Mouse (Mus musculus) embryonic facial prominence, embryonic 13.5 days (tissue): Measurements from ENCODE around the gene Dcaf6. TPM values are rescaled to one million over a fixed set of nuclear protein-coding genes. Genes with fewer than 3 reads are reported as not detected.

Experiments
- ATAC-seq: fragments of 200-750 bp; cut with Nextera tagmentation; 2 replicates; pipeline ENCODE4 v1.8.0; 2017; ENCODE audit warnings: low read depth; ENCODE audit not compliant: insufficient number of reproducible peaks, insufficient read depth, low FRiP score, low TSS enrichment
- H3K27ac ChIP-seq: fragments of 300-500 bp; sonication (generic); 2 replicates; pipeline ENCODE4 v1.5.1; 2015; ENCODE audit warnings: moderate library complexity, mild to moderate bottlenecking, inconsistent platforms
- H3K27me3 ChIP-seq: fragments of 300-500 bp; sonication (generic); 2 replicates; pipeline ENCODE4 v1.6.1; 2015; ENCODE audit warnings: mild to moderate bottlenecking, inconsistent platforms
- H3K36me3 ChIP-seq: fragments of 300-500 bp; sonication (generic); 2 replicates; pipeline ENCODE4 v1.6.1; 2015; ENCODE audit warnings: mild to moderate bottlenecking, inconsistent platforms
- H3K4me1 ChIP-seq: fragments of 300-500 bp; sonication (generic); 2 replicates; pipeline ENCODE4 v1.6.1; 2015; ENCODE audit warnings: inconsistent platforms
- H3K4me2 ChIP-seq: fragments of 300-500 bp; sonication (generic); 2 replicates; pipeline ENCODE4 v1.6.1; 2015; ENCODE audit warnings: moderate library complexity, mild to moderate bottlenecking, inconsistent platforms
- H3K4me3 ChIP-seq: fragments of 300-500 bp; sonication (generic); 2 replicates; pipeline ENCODE4 v1.5.1; 2015; ENCODE audit warnings: mild to moderate bottlenecking, inconsistent platforms
- H3K9ac ChIP-seq: fragments of 300-500 bp; sonication (generic); 2 replicates; pipeline ENCODE4 v1.6.1; 2015; ENCODE audit warnings: mild to moderate bottlenecking, inconsistent platforms
- H3K9me3 ChIP-seq: fragments of 300-500 bp; sonication (generic); 2 replicates; pipeline ENCODE4 v1.6.1; 2016; ENCODE audit warnings: inconsistent platforms
- WGBS: fragments of 180-500 bp; shearing (Covaris S2); methylation state at CpG from one replicate; pipeline ENCODE4 v1.1.7; 2015; ENCODE audit warnings: mixed read lengths; 5-methylcytosine and 5-hydroxymethylcytosine counted together
- polyA plus RNA-seq: library from polyadenylated mRNA; unstranded; fragments of >200 nt; fragmentation: Nextera tagmentation; extraction: Ambion mirVana; gene quantifications from 2 replicates; pipeline ENCODE4 v1.2.1, GENCODE M21; 2015

The Dcaf6 gene
- 13.5 and 13.8 TPM in 2 replicates for polyA plus RNA-seq

DNA sequence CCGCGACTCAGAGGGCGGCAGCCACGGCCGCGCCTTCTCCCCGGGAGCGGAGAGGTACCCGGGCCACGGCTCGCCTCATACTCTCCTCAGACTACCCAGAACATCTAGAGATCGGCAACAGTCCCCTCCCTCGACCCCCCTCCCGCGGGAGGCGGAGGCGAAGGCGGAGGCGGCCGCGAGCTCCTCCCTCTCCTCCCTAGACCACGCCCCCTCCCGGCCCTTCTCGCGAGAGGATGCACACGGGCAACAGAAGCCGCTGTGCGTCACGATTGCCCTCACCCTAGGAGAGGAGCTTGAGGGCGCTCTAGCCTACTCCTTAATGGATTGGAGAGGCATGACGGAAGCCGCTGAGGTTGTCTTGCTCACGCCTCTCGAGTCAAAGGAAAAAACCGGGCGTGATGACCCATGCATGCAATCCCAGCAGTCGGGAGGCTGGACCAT, at the start of gene Dcaf6, which contains the start of gene Mpc2:
Gene Dcaf6 (minus strand): TSS at position 116 of the 441 bp plus-strand sequence.
Gene Mpc2 (plus strand): TSS at position 278 of the 441 bp plus-strand sequence.
- no peaks in the 10 kb centered on the region for H3K9me3 ChIP-seq
- H3K4me2 ChIP-seq: peak within 1 kb of the TSS; percentile 63
- no peaks in the 10 kb centered on the region for H3K36me3 ChIP-seq
- H3K27ac ChIP-seq: peak within 1 kb of the TSS; percentile 92
- H3K9ac ChIP-seq: peak within 1 kb of the TSS; percentile 86
- WGBS: 0% methylated on average over 32 of the region's 37 CpGs
- H3K4me1 ChIP-seq: peaks cover 13% of the 10 kb centered on the region
- no peaks in the 10 kb centered on the region for H3K27me3 ChIP-seq
- peak within 1 kb of the TSS; percentile 94 for H3K4me3 ChIP-seq
- peak; percentile 93 for ATAC-seq

DNA sequence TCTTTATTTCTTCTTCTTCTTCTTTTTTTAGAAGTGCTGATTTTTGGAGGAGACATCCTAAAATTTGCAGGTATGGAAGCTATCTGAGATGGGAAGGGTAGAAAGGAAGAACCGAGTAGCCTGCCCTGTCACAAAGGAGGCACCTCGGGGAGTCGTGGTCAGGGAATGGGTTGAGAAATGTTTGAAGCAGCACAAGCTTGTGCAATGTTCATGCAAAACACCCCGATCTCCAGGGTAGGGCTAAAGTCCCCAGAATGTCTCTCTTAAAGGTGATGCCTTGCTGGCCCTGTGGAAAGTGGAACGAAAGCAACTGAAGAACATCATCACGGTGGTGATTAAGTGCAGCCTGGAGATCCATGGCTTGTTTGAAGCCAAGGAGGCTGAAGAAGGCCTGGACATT, 46.0 kb upstream of the Dcaf6 start:
- H3K9me3 ChIP-seq: no peaks in the 10 kb centered on the region
- no peaks in the 10 kb centered on the region for H3K36me3 ChIP-seq
- H3K4me3 ChIP-seq: no peak overlapping the region
- no peak overlapping the region for H3K9ac ChIP-seq
- no peak for ATAC-seq
- H3K4me2 ChIP-seq: no peak overlapping the region
- H3K27ac ChIP-seq: no peak overlapping the region
- WGBS: 86% methylated on average over 6 of the region's 6 CpGs
- no peaks in the 10 kb centered on the region for H3K27me3 ChIP-seq
- no peaks in the 10 kb centered on the region for H3K4me1 ChIP-seq

DNA sequence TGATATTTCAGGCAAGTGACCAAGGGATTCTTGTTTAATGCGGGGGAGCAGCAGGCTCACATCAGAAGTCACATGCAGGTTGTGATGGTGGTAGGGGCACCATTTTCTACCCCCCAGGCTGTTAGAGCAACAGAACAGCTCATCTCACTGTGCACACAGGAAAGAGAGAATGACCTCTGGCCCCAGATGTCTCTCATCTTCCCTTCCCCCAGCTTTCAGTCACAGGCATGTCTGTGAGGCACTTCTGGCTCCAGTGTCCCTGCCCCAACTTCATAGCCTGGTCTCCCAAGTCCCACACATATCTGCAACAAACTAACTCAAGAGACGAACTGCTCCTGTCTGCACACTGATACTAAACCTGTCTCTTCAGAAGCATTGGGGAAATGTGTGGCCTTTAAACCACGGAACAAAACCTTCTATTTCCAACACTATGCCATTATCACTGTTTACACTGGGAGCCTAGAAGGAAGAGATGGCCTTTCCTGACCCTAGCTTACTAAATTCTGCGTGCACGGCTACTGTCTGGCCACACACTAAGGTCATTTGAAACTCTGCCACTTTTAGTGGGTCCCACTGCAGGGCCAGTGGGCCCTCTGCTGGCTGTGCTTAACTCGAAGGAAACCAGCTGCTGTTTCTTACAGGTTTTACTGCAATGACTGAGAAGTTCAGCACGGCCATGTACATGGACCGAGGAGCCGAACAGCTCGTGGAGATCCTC, 43.2 kb upstream of the Dcaf6 start:
- no peaks in the 10 kb centered on the region for H3K27me3 ChIP-seq
- H3K9ac ChIP-seq: no peak overlapping the region
- H3K27ac ChIP-seq: no peak overlapping the region
- H3K4me2 ChIP-seq: no peak overlapping the region
- no peaks in the 10 kb centered on the region for H3K36me3 ChIP-seq
- WGBS: 43% methylated on average over 10 of the region's 10 CpGs
- H3K9me3 ChIP-seq: no peaks in the 10 kb centered on the region
- H3K4me3 ChIP-seq: no peak overlapping the region
- ATAC-seq: no peak
- H3K4me1 ChIP-seq: 0 out of 2 replicates have a peak, but pooled peaks cover under 1% of the 10 kb centered on the region

DNA sequence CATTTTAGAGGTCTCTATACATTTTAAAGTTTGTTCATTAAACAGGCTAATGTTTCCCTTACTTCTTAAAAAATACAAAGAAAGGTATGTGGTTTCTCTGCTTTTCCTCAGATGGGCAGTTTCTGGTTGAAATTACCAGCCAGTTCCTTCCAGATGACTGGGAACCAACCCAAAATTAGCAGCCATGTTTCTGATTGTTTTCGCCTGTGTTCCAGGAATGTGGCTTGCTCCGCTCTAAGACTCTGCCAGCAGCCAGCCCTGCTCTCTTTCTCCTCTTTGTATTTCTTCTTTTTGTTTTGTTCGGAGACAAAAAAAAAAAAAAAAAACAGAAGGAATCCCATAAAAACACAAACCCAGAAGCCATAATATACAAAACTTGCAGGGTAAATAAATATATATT, 38.6 kb upstream of the Dcaf6 start:
- H3K9me3 ChIP-seq: no peaks in the 10 kb centered on the region
- H3K27me3 ChIP-seq: no peaks in the 10 kb centered on the region
- 0 out of 2 replicates have a peak, but pooled peaks cover 3% of the 10 kb centered on the region for H3K4me1 ChIP-seq
- WGBS: 21% methylated on average over 3 of the region's 3 CpGs
- no peak for ATAC-seq
- H3K36me3 ChIP-seq: no peaks in the 10 kb centered on the region
- H3K4me2 ChIP-seq: no peak overlapping the region
- no peak overlapping the region for H3K9ac ChIP-seq
- peak overlapping the region; percentile 55 for H3K27ac ChIP-seq
- H3K4me3 ChIP-seq: no peak overlapping the region

DNA sequence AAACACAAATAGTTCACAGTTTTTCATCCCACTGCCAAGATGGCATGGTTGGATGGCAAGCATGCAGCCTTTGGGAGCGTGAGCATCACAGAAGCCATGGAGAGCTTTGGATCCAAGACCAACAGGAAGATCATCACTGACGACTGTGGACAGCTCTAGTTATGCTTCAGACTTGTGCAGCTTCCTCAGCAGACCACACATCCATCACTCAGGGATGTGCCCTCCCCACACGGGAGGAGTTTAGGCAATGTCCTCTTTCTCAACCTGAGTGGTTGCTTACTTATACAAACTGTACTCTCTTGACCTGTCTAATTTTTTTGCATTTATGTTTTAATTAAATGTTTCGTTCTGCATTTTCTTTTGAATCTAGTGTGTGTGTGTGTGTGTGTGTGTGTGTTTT, 28.9 kb upstream of the Dcaf6 start:
- Histone ChIP-seq H3K36me3 (no peaks in the 10 kb centered on the region), H3K9ac (no peak overlapping the region), H3K27me3 (no peaks in the 10 kb centered on the region), H3K27ac (no peak overlapping the region), H3K4me3 (no peak overlapping the region), H3K9me3 (no peaks in the 10 kb centered on the region), H3K4me2 (no peak overlapping the region), H3K4me1 (no peaks in the 10 kb centered on the region)
- ATAC-seq: no peak
- WGBS: 86% methylated on average over 4 of the region's 4 CpGs

DNA sequence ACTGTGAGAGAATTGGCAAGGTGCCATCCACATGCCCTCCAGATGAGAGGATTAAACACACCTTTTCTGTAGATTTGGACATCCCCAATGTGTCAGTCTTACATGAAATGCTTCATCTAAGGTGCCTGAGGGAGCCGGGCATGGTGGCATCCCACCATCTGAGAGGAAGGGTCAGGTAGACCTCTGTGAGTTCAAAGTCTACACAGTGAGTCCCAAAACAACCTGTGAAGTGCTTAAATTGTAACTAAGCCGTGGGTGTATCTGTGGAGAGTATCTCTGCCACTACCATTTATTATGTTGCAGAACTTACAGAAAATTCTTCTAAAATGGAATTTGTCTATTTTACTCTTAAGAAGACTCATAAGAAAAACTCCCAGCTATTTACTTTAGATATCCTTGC, 25.8 kb upstream of the Dcaf6 start:
- no peak overlapping the region for H3K4me2 ChIP-seq
- peaks cover 9% of the 10 kb centered on the region for H3K36me3 ChIP-seq
- no peaks in the 10 kb centered on the region for H3K9me3 ChIP-seq
- WGBS: 89% methylated on average over 2 of the region's 2 CpGs
- H3K9ac ChIP-seq: no peak overlapping the region
- H3K4me3 ChIP-seq: no peak overlapping the region
- no peaks in the 10 kb centered on the region for H3K4me1 ChIP-seq
- no peaks in the 10 kb centered on the region for H3K27me3 ChIP-seq
- no peak for ATAC-seq
- H3K27ac ChIP-seq: no peak overlapping the region

DNA sequence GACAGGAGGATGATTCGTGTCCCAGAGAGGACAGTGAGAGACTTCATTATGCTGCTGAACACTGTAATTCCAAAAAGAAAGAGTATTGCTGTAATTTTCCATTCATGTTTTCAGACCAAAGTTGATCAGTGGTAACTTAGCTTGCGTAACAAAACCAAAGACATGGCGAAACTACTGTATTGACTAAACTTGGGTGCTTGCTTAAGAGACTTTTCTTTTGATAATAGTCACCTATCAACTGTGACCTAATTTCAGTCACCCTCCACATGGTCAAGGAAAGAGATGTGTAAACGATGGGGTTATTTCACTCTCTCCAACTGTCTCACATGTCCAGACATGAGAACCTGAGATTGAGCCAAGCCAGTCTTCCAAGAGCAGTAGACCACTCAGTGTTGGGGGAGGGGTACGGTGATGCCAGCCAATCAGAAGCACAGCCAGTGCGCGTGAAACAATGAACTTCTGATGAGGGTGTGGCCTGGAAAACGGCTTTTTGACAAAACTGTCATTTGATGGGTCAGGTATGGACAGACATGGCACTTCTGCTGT, 24.5 kb upstream of the Dcaf6 start, which contains the start of gene Adcy10:
Gene Adcy10 (plus strand): TSS at position 496 of the 546 bp plus-strand sequence.
- 92% methylated on average over 8 of the region's 8 CpGs for WGBS
- no peak for ATAC-seq
- H3K27me3 ChIP-seq: no peaks in the 10 kb centered on the region
- H3K4me2 ChIP-seq: no peak within 1 kb of the TSS
- no peak within 1 kb of the TSS for H3K9ac ChIP-seq
- peaks cover 18% of the 10 kb centered on the region for H3K36me3 ChIP-seq
- no peak within 1 kb of the TSS for H3K27ac ChIP-seq
- H3K4me1 ChIP-seq: no peaks in the 10 kb centered on the region
- no peak within 1 kb of the TSS for H3K4me3 ChIP-seq
- no peaks in the 10 kb centered on the region for H3K9me3 ChIP-seq

DNA sequence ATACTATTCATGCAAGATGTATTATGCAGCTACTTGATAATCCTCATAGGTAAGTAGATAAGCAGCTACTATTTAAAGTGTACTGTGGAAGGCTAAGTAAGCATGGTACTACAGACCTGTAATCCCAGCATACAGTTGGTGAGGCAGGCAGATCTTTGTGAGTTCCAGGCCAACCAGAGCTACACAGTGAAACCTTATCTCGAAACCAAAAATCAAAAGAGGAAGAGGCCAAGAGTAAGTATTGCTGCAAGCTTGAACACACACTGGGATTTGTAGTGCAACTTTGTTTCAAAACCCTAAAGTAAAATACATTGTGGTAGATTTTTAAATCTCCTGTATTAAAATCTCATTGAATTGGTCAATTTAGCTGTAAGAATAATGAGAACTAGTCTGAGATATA, 11.2 kb upstream of the Dcaf6 start:
- no peaks in the 10 kb centered on the region for H3K27me3 ChIP-seq
- 87% methylated on average over 1 of the region's 1 CpGs for WGBS
- no peak overlapping the region for H3K4me2 ChIP-seq
- H3K36me3 ChIP-seq: no peaks in the 10 kb centered on the region
- H3K9ac ChIP-seq: no peak overlapping the region
- H3K9me3 ChIP-seq: no peaks in the 10 kb centered on the region
- H3K27ac ChIP-seq: no peak overlapping the region
- no peak for ATAC-seq
- H3K4me1 ChIP-seq: no peaks in the 10 kb centered on the region
- H3K4me3 ChIP-seq: no peak overlapping the region

DNA sequence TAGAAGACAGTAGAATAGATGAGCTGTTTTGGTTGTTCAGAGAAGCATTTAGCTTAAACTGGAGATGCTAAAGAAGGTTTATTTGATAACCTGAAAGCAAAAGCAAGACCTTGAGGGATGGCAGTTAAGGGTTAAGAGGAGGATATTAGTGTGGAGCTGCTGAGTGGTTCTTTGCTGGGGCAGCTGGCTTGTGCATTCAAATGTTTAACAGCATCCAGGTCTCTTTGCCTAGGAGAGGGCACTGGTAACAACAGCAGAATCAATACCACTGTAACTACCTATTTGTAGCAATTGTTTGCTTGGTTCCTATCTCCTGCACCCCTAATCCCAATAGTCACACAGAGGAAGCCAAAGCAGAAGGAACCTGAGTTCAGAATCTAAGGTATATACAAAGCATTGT, 9.4 kb upstream of the Dcaf6 start:
- Histone ChIP-seq H3K9ac (no peak overlapping the region), H3K27ac (no peak overlapping the region), H3K27me3 (no peaks in the 10 kb centered on the region), H3K4me2 (no peak overlapping the region), H3K9me3 (no peaks in the 10 kb centered on the region), H3K36me3 (no peaks in the 10 kb centered on the region), H3K4me1 (no peaks in the 10 kb centered on the region), H3K4me3 (no peak overlapping the region)
- ATAC-seq: no peak

DNA sequence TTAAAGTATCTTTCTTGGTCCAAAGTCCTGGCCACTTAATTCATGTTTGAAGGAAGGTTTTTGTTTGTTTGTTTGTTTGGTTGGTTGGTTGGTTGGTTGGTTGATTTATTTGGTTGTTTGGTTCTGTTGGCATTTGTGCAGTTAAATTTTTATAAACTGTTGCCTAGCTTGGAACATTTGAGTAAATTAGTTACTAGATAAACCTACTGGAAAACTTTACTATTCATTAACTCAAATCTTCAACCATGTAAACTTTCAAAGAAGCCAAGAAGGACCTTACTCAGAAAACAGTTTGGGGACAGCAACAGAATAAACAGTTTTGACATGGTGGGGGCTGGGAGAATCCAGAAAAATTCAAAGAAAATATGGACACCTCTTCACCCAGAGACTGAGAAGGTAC, 8.7 kb upstream of the Dcaf6 start:
- no peak for ATAC-seq
- Histone ChIP-seq H3K4me3 (no peak overlapping the region), H3K27me3 (no peaks in the 10 kb centered on the region), H3K9ac (no peak overlapping the region), H3K4me2 (no peak overlapping the region), H3K9me3 (no peaks in the 10 kb centered on the region), H3K36me3 (no peaks in the 10 kb centered on the region), H3K4me1 (no peaks in the 10 kb centered on the region), H3K27ac (no peak overlapping the region)

DNA sequence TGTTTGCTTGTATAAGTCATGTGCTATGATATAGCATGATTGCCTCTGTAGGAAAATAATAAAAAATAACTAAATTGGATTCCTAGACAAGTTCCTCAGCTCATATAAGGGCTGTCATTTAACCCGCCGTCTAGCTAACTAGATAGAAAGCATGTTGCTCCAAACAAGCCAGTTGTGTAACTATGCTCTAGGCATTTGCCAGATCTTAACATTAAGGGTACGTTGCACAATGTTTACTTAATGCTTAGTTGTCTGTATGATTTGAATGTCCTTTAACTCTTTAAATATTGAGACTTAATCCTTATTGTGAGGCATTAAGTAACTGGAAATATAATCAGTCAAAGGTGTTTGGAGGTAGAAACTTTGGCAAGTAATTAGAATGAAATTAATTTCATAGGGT, 4.3 kb upstream of the Dcaf6 start:
- H3K4me2 ChIP-seq: no peak overlapping the region
- H3K36me3 ChIP-seq: no peaks in the 10 kb centered on the region
- H3K9ac ChIP-seq: no peak overlapping the region
- H3K9me3 ChIP-seq: no peaks in the 10 kb centered on the region
- no peak for ATAC-seq
- H3K27ac ChIP-seq: no peak overlapping the region
- H3K4me3 ChIP-seq: no peak overlapping the region
- H3K27me3 ChIP-seq: no peaks in the 10 kb centered on the region
- 81% methylated on average over 3 of the region's 3 CpGs for WGBS
- H3K4me1 ChIP-seq: peaks cover 8% of the 10 kb centered on the region

DNA sequence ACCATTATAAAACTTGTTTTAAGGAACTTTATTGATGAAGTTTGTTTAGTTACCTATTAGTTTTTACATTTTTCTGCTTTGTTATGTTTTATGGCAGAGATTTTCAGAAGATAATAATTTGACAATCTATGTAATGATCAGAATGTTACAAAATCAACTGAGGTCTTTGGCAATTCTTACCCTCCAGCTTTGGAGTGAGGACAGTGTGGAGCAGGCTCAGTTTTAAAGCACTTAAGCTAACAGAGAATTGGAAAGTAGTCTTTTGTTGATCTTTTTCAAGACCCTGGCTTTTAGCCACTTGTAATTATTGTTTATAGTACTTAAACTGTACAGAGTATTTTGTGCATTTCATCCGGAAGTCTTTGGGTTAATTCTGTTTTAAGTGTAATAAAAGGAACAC, 2.6 kb upstream of the Dcaf6 start:
- ATAC-seq: no peak

More for the DNA sequence above, 2.6 kb upstream of the Dcaf6 start:
- H3K4me2 ChIP-seq: no peak overlapping the region
- peaks cover 13% of the 10 kb centered on the region for H3K4me1 ChIP-seq
- no peak overlapping the region for H3K27ac ChIP-seq
- no peaks in the 10 kb centered on the region for H3K27me3 ChIP-seq
- H3K36me3 ChIP-seq: no peaks in the 10 kb centered on the region
- H3K9me3 ChIP-seq: no peaks in the 10 kb centered on the region
- no peak overlapping the region for H3K4me3 ChIP-seq
- no peak overlapping the region for H3K9ac ChIP-seq
- 69% methylated on average over 1 of the region's 1 CpGs for WGBS
